Comparison of ENCODE assay signal across 29 mouse cellular contexts in genomic region chr8:15583782-15584181, GRCm38 (mm10).
A peak's percentile ranks its signal among the peaks of the same experiment; 100 is the strongest.
DNase-seq lines count a peak whose midpoint lies in the region; ATAC-seq and TF ChIP-seq lines count a peak whose summit lies in the region.
"Had no signal": no experiment of that assay in that cellular context is flagged by ENCODE, and none has a peak within 500 bp of the region (broad histone marks: within the 10 kb centered on the region; RNA-seq: fewer than 3 reads in every experiment).

No protein-coding gene starts in this region.

- peak; percentile 31 for DNase-seq in forebrain, embryonic 14.5 days (ENCODE audit: low spot score)
- no peak for DNase-seq in forebrain, embryonic 11.5 days (ENCODE audit: low spot score)
- peak; percentile 61 for DNase-seq in brain, embryonic 14.5 days (ENCODE audit: low read depth)
- DNase-seq in kidney, postnatal 14 days = no peak
- DNase-seq in lung, postnatal 25 days (ENCODE audit: low spot score) = no peak
- DNase-seq: adrenal gland, postnatal 10 days; cerebellum, adult 11 months; cerebellum, postnatal 10 days; gastrocnemius, postnatal 14 days; heart, postnatal 36 days; kidney, adult 11 months; kidney, postnatal 25 days; lung, embryonic 14.5 days; lung, postnatal 14 days; right cerebral cortex, adult 18-20 months; right cerebral cortex, postnatal 4 days; thymus, adult 18-20 months; thymus, postnatal 25 days had no signal

- H3K4me3 ChIP-seq in forebrain, embryonic 14.5 days (ENCODE audit: low read depth, low read length) = no peak overlapping the region
- H3K4me3 ChIP-seq in forebrain, embryonic 11.5 days (ENCODE audit: low read depth, low read length) = no peak overlapping the region
- H3K4me3 ChIP-seq in hindbrain, embryonic 16.5 days (ENCODE audit: low read length) = no peak overlapping the region
- H3K4me3 ChIP-seq in hindbrain, embryonic 12.5 days = no peak overlapping the region
- H3K4me3 ChIP-seq in midbrain, embryonic 15.5 days = no peak overlapping the region
- H3K4me3 ChIP-seq: erythroblast, embryonic 14.5 days; heart, embryonic 15.5 days; left cerebral cortex, adult 2 months; limb, embryonic 12.5 days; liver, embryonic 15.5 days had no signal

- no peak overlapping the region for H3K27ac ChIP-seq in forebrain, embryonic 14.5 days (ENCODE audit: low read depth, low read length)
- no peak overlapping the region for H3K27ac ChIP-seq in forebrain, embryonic 11.5 days (ENCODE audit: low read depth, low read length)
- no peak overlapping the region for H3K27ac ChIP-seq in hindbrain, embryonic 16.5 days (ENCODE audit: low read depth, low read length)
- H3K27ac ChIP-seq in hindbrain, embryonic 12.5 days = no peak overlapping the region
- H3K27ac ChIP-seq in midbrain, embryonic 15.5 days = peak overlapping the region; percentile 41; the same call in 1 of the 2 replicates
- H3K27ac ChIP-seq: heart, embryonic 15.5 days; left cerebral cortex, adult 2 months; limb, embryonic 12.5 days; liver, embryonic 15.5 days; stomach, postnatal 0 days had no signal

- H3K9ac ChIP-seq in forebrain, embryonic 14.5 days (ENCODE audit: low read length) = no peak overlapping the region
- no peak overlapping the region for H3K9ac ChIP-seq in forebrain, embryonic 11.5 days (ENCODE audit: low read length)
- no peak overlapping the region for H3K9ac ChIP-seq in hindbrain, embryonic 16.5 days (ENCODE audit: low read depth, low read length)
- H3K9ac ChIP-seq in hindbrain, embryonic 12.5 days = no peak overlapping the region
- H3K9ac ChIP-seq in midbrain, embryonic 15.5 days = no peak overlapping the region
- H3K9ac ChIP-seq: heart, embryonic 15.5 days; limb, embryonic 12.5 days; liver, embryonic 15.5 days; lung, embryonic 14.5 days had no signal

- no peaks in the 10 kb centered on the region for H3K36me3 ChIP-seq in forebrain, embryonic 14.5 days (ENCODE audit: control insufficient read depth, insufficient read depth, low read length)
- H3K36me3 ChIP-seq in forebrain, embryonic 11.5 days (ENCODE audit: control insufficient read depth, insufficient read depth, low read length) = no peaks in the 10 kb centered on the region
- H3K36me3 ChIP-seq in hindbrain, embryonic 16.5 days (ENCODE audit: control insufficient read depth, insufficient read depth, low read length) = no peaks in the 10 kb centered on the region
- no peaks in the 10 kb centered on the region for H3K36me3 ChIP-seq in hindbrain, embryonic 12.5 days
- no peaks in the 10 kb centered on the region for H3K36me3 ChIP-seq in midbrain, embryonic 15.5 days (replicated peaks)
- H3K36me3 ChIP-seq: G1E; heart, embryonic 15.5 days; limb, embryonic 12.5 days; liver, embryonic 15.5 days had no signal

- no peak for TF ChIP-seq CTCF in brain, embryonic 14.5 days (IDR thresholded peaks at IDR 0.05; ENCODE audit: borderline replicate concordance, extremely low read depth, insufficient read depth, insufficient read length)

- H3K9me3 ChIP-seq in forebrain, embryonic 14.5 days (replicated peaks; ENCODE audit: control insufficient read depth, low read length) = no peaks in the 10 kb centered on the region
- no peaks in the 10 kb centered on the region for H3K9me3 ChIP-seq in forebrain, embryonic 11.5 days (ENCODE audit: control insufficient read depth, low read length)
- H3K9me3 ChIP-seq in hindbrain, embryonic 16.5 days (ENCODE audit: control insufficient read depth, low read length) = no peaks in the 10 kb centered on the region
- H3K9me3 ChIP-seq in hindbrain, embryonic 12.5 days (replicated peaks) = no peaks in the 10 kb centered on the region
- no peaks in the 10 kb centered on the region for H3K9me3 ChIP-seq in midbrain, embryonic 15.5 days
- H3K9me3 ChIP-seq: heart, embryonic 15.5 days; limb, embryonic 12.5 days; liver, embryonic 15.5 days had no signal

- TF ChIP-seq POLR2A in brain, embryonic 14.5 days (IDR thresholded peaks at IDR 0.05; ENCODE audit: borderline replicate concordance, extremely low read depth, insufficient read depth, insufficient read length, poor library complexity, severe bottlenecking) = no peak

- H3K4me1 ChIP-seq in forebrain, embryonic 14.5 days (ENCODE audit: control insufficient read depth, insufficient read depth, low read length) = no peaks in the 10 kb centered on the region
- no peaks in the 10 kb centered on the region for H3K4me1 ChIP-seq in forebrain, embryonic 11.5 days (replicated peaks; ENCODE audit: control insufficient read depth, insufficient read depth, low read length)
- no peaks in the 10 kb centered on the region for H3K4me1 ChIP-seq in hindbrain, embryonic 16.5 days (ENCODE audit: control insufficient read depth, insufficient read depth, low read depth, low read length)
- H3K4me1 ChIP-seq in hindbrain, embryonic 12.5 days = 0 out of 2 replicates have a peak, but pooled peaks cover 3% of the 10 kb centered on the region
- H3K4me1 ChIP-seq in midbrain, embryonic 15.5 days = peaks cover 4% of the 10 kb centered on the region
- H3K4me1 ChIP-seq: heart, embryonic 15.5 days; limb, embryonic 12.5 days; liver, embryonic 15.5 days had no signal

- no peak overlapping the region for H3K4me2 ChIP-seq in forebrain, embryonic 14.5 days (ENCODE audit: low read length)
- no peak overlapping the region for H3K4me2 ChIP-seq in forebrain, embryonic 11.5 days (ENCODE audit: low read depth, low read length, severe bottlenecking)
- H3K4me2 ChIP-seq in hindbrain, embryonic 16.5 days (ENCODE audit: low read length) = no peak overlapping the region
- no peak overlapping the region for H3K4me2 ChIP-seq in hindbrain, embryonic 12.5 days (replicated peaks)
- H3K4me2 ChIP-seq in midbrain, embryonic 15.5 days = no peak overlapping the region
- H3K4me2 ChIP-seq: heart, embryonic 15.5 days; limb, embryonic 12.5 days; liver, embryonic 15.5 days; lung, embryonic 14.5 days had no signal

- 45% methylated on average over 5 of the region's 5 CpGs for WGBS in forebrain, embryonic 14.5 days
- WGBS in forebrain, embryonic 11.5 days = 48% methylated on average over 5 of the region's 5 CpGs
- 42% methylated on average over 5 of the region's 5 CpGs for WGBS in hindbrain, embryonic 16.5 days
- WGBS in hindbrain, embryonic 12.5 days = 67% methylated on average over 5 of the region's 5 CpGs
- WGBS in midbrain, embryonic 15.5 days = 40% methylated on average over 5 of the region's 5 CpGs

- H3K27me3 ChIP-seq in forebrain, embryonic 14.5 days (replicated peaks; ENCODE audit: control insufficient read depth, insufficient read depth, low read length) = no peaks in the 10 kb centered on the region
- H3K27me3 ChIP-seq in forebrain, embryonic 11.5 days (ENCODE audit: control insufficient read depth, insufficient read depth, low read length) = no peaks in the 10 kb centered on the region
- no peaks in the 10 kb centered on the region for H3K27me3 ChIP-seq in hindbrain, embryonic 16.5 days (replicated peaks; ENCODE audit: control insufficient read depth, insufficient read depth, low read length)
- no peaks in the 10 kb centered on the region for H3K27me3 ChIP-seq in hindbrain, embryonic 12.5 days
- H3K27me3 ChIP-seq in midbrain, embryonic 15.5 days (replicated peaks) = no peaks in the 10 kb centered on the region
- H3K27me3 ChIP-seq: heart, embryonic 15.5 days; limb, embryonic 12.5 days; liver, embryonic 15.5 days had no signal

- no peak for ATAC-seq in forebrain, embryonic 14.5 days
- ATAC-seq in forebrain, embryonic 11.5 days (replicated peaks; ENCODE audit: low FRiP score) = no peak
- ATAC-seq in hindbrain, embryonic 16.5 days = peak; percentile 76
- no peak for ATAC-seq in hindbrain, embryonic 12.5 days (ENCODE audit: low FRiP score)
- peak; percentile 84 for ATAC-seq in midbrain, embryonic 15.5 days (replicated peaks)
- ATAC-seq: inflammation-experienced regulatory T-cells, adult 6 months had no signal

Comparison
In these comparisons a context has a peak if more than half of its experiments do, and no peak if none do; other contexts are left out.
1. ATAC-seq: peak in hindbrain, embryonic 16.5 days (single experiment) and midbrain, embryonic 15.5 days (single experiment); none in forebrain, embryonic 14.5 days (single experiment), forebrain, embryonic 11.5 days (single experiment) and hindbrain, embryonic 12.5 days (single experiment).
2. DNase-seq: peak in forebrain, embryonic 14.5 days (single experiment) and brain, embryonic 14.5 days (single experiment); none in forebrain, embryonic 11.5 days (single experiment), kidney, postnatal 14 days (single experiment) and lung, postnatal 25 days (single experiment).